Mouse (Mus musculus) layer of hippocampus, postnatal 25 days (tissue): ENCODE data around the gene Katnal1. TPM values are rescaled to one million over a fixed set of nuclear protein-coding genes. Genes with fewer than 3 reads are reported as not detected.

Experiments
- DNase-seq, 2 experiments: peaks; one replicate each; pipeline ENCODE4 v3.0.0; 2022; ENCODE audit warnings: mixed read lengths in 2 of 2, low spot score in 1 of 2; ENCODE audit errors: extremely low spot score in 1 of 2
- total RNA-seq, 2 experiments: library from RNA; stranded (reverse); gene quantifications; 2 replicates each; pipeline ENCODE4 v1.2.3; 2021

The Katnal1 gene
- total RNA-seq, 2 experiments from 2014 or later: 60.1 to 63.6 TPM

DNA sequence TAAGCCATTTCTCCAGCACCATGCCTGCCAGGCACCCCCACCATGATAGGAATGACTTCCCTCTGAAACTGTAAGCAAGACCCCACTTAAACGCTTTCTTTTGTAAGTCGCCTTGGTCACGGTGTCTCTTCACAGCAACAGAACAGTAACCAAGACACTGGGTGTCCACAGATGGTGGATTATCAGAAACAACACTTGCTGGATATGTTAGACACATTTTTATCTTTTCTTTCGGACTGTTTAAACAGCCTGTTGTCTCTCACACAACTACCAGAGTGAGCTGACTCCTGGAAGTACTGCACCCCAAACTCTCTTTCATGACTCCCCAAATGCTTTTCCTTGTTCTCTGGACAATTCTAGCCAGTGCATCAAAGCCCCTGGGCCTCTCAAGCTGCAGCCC lies 38.9 kb downstream of the Katnal1 start:
- DNase-seq: no peak

DNA sequence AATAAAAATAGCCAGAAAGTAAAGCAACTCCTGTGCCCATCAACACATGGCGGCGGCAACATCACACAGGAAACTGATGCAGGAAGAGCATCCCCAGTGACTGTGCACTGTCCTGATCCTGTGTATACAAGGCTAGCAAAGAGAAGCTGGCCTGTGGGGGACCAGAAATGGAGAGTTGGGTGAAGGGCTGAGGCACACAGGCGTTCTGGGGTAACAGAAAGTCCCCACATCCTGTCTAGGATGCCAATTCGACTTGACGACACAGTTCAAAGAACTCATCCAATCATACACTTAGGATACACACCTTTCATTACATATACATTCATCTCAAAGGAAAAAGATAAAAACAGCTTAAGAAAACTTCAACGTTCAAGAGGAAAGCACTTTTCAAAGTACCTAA lies 41.1 kb downstream of the Katnal1 start:
- no peak for DNase-seq

DNA sequence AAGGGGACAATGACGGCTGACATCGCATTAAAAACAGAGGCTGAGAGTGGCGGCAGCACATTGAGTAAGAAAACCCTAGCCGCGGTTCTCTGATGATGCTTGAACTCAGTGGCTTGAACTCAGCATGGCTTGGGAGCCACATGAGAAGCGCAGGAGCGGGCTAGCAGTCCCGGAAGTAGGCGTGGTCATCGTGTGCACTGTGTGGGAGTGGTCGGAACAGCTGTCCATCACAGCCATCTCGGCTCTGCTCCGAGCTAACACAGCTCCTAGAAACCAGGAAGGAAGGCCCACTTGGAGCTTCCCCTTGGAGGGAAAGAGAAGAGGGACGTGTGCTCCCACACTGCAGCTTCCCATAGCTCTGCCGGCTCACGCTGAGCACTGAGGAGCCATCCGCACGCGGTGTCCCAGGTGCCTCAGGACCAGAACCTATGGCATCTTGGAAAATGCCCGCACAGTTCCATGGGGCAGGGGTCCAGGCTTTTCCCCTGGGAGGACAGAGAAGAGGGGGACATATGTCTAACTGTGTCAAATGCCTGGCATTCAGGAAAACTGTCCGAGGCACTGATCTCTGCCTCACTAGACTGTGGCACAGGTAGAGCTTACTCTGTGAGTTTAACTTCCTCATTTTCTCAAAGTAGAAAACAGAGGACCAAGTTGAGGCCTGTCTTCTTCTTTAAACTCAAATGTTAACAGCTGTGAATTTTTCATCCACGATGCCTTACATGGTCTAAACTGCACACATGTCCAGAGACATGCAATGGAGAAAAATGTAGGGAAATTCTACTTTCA lies 43.1 kb downstream of the Katnal1 start:
- no peak for DNase-seq

DNA sequence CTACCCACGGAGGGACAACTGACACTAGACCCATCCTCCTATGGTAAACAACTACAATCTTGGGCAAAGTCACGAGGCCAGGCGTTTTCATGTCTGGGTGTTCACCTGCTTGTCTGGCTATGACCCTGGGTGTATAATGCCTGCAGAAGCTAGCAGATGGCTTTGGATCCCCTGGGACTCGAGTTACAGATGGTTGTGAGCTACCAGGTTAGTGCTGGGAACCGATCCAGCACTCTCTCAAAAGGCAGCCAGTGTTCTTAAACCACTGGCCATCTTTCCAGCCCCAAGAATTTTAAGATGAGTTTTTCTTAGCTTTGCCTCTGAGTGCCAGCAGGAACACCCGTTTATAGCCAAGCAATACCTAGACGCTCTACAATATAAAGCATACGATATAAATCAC lies 45.4 kb downstream of the Katnal1 start:
- DNase-seq: no peak

DNA sequence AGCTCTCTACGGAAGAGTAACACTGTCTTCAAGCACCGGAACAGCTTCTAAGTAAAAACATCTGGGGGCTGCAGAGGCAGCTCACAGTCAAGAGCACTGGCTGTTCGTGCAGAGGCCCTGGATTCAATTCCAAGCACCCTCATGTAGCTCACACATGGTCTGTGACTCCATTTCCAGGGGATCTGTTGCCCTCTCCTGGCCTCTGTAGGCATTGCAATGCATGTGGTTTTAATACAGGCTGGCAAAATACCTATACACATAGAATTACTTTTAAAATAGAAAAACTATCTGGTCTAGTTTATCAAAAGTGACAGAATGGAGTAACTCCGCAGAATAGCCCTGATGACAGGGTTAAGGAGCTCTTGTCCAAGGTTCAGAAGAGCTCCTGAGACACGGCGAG lies 49.9 kb downstream of the Katnal1 start:
- DNase-seq: peak in 1 of 2 experiments; percentile 21

DNA sequence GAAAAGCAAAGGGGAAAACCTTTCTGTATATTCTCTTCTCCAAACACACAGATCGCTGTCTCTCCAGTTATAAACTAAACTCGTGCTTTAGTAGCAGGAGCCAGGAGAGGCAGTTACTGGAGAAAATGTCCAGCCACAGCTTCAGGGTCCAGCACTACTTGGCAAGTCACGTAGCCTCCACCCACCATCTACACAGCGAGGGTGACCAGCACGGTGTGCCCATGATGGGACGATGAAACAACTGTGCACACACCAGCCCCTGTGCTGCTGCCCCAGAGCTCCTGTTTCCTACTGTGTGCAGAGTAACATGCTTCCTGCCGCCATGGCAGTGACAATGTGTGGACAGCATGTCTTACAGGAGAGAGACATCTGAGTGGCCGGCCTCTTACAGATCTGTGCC lies 56.0 kb downstream of the Katnal1 start:
- DNase-seq: no peak

DNA sequence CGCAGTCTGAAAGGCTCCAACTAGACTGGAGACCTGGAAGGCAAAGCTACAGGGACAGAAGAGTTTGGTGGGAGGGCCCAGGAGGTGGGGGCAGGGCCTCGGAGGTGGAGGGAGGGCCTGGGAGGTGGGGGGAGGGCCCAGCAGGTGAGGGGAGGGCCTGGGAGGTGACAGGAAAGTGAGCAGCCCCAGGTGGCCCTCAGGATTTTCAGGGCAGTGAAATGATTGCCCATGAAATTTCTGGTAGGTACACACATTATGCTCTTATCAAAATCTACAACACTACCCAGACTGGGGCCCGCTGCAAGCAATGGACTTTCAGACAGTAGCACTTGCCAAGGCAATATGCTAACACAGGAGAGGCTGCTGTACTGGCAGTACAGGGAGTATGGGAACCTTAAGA lies 59.5 kb downstream of the Katnal1 start:
- no peak for DNase-seq

DNA sequence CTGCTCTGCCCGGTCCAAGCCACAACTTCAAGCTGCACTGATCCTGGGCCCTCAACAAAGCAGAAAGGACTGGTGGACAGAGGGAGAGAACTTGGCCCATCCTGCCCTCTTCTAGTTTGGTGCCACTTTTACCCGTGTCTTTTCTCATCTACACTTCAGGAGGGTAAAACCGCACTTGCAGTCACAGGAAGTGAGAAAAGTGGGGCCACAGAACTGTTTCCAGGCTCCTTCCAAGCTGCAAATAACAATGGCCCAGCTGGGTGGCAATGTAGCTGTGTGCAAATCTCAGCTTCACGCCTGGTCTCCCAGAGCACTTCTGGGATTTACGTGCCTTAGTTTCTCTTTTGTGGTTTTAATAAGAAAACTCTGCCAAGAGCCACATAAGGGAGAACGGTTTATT lies 61.4 kb downstream of the Katnal1 start:
- no peak for DNase-seq

DNA sequence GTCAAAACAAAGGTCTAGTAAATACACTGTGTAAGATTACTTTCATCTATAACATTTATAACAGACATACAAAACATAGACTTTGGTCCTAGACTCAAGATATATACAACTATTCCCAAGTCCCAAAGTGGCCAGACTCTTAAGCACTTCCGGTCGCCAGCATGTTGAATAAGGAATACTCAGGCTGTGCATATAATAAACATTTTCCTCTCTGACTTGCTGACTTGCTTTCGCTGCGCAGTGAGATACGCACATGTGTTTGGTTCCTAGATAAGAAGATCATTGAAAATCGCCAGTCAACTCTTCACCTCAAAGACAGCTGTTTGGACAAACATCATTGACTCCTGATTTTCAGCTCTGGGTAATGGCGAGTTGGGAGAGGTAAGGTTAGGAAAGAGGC lies 61.9 kb downstream of the Katnal1 start:
- DNase-seq: no peak

DNA sequence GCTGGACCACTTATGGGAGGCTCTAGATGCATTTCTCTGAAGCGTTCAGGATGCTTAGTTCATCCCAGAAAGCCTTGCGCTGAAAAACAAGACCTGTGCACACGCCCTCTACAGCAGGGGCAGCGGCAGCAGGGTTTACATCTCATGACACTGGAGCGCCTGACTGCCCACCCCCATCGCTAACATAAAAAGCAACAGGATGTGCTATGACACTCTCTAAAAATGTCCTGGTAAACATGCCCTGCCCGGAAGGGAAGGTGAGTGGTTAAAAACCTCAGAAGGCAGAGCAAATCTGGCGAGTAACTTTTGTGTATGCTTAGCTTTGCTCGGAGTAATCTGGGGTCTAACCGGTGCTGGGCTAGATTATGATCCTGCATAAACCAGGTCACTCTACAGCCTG lies 62.5 kb downstream of the Katnal1 start:
- no peak for DNase-seq

DNA sequence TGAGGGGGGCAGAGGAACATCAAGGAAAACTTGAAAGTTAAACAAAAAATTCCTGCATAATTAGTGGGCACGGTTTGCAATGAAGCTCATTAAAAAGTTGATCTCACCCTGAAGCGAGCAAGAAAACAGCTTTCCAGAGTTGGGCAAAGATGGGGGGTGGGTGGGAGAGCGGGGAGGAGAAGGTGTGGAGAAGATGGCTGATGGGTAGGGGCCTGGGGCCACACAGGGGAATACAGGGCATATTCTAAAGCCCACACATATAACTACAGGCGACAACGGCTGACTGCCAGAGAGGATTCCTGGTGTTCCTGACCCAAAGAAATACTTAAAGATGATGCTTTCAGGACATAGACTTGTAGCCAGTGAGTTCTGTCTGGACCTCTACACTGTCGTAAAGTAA lies 65.7 kb downstream of the Katnal1 start:
- DNase-seq: no peak

DNA sequence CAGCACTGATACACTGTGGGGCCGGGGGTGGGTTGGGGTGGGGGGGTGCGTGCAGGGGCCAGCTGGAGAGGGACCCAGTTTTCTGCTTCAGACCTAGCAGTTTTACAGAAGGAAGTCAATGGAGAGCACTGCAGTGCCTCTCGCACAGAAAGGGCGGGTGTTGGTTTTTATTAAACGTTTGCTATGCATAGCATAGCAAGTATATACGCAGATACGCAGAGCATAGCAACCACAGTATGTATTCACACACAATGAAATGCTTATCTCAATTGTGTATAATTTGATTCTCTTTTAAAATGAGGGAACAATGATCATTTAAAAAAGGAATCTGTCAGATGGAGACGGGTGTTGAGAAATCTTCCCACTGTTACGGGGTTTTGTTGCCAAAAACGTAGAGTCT lies 66.3 kb downstream of the Katnal1 start:
- no peak for DNase-seq

DNA sequence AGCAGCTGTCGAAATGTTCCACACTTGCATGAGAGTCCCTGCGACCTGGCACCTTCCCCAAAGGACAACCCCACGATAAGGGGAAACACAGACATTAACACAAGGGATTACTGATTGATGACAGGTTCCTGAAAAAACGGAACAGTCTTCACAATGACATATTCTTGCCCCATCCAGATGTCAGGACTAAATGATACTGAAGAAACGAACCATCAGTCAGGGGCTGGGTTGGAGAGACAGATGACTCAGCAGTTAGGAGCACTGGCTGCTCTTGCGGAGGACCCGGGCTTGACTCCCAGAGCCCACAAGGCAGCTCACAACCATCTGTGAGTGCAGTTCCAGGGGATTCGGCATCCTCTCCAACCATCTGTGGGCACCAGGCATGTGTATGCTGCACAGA lies 67.0 kb downstream of the Katnal1 start:
- DNase-seq: no peak

DNA sequence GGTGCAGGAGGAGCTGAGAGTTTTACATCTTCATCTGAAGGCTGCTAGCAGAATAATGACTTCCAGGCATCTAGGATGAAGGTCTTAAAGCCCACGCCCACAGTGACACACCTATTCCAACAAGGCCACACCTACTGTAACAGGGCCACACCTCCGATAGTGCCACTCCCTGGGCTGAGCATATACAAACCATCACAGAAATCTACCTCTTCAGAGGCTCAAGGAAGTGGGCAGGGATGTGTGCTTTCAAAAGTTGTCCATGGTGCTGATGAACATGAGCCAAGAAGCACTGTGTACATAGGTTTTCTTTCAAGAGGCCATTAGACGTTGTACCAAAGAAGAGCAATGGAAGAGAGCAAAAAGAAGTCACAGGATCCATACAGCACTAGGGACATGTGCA lies 71.6 kb downstream of the Katnal1 start:
- DNase-seq: no peak

DNA sequence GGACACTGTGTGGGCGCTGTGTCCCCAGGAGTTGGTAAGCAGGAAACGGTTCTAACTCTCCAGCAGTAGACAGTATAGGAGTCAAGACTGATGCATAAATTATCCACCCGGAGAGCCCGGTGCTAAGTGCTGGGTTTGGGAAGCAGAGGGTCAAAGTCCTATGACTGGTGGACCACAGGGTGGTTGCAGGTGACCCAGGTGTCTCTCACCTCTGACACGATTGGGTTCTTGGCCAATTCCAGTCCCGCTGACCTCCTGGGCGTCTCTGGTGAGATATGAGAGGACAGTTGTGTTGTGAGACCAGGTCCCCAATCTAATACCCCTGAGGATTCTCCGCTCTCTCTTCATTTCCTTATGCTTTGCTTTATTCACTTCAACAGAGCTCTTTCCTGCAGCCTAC lies 74.1 kb downstream of the Katnal1 start:
- no peak for DNase-seq

DNA sequence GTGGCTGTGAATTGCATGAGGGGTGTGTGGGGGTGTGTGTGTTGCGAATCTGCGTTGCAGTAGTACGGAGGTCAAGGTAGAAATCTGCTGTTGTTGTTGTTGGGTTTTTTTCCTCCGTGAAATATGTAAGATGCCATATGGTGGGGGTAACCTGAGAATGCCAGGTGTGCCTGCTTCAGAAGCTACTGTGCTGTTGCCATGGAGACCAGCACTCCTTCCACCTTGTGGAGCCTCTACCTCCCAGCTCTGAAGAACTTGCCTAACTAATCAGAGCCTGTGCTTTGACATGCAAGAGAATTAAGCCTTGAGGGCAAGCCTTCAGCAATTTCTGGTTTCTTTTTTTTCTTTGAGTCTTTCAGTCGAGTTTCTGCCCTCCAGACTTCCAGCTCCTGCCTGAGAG lies 75.0 kb downstream of the Katnal1 start:
- DNase-seq: no peak

DNA sequence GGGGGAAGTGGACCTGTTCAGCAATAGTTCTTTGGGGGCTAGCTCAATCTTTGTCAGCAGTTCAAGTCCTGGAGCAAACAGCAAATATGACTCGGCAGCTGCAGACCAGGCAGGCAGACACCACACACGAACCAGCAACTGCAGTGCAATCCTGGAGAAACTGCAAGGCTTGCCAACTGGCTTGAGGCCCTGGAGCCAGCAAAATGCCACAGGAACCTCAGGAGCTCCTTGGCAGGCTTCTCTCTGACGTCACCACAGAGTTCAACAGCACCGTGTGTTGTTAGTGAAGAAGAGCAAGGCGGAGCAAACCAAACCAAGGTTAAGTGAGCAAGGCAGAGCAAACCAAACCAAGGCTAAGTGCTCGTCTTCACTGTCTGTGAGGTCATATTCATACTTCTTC lies 79.6 kb downstream of the Katnal1 start:
- no peak for DNase-seq

DNA sequence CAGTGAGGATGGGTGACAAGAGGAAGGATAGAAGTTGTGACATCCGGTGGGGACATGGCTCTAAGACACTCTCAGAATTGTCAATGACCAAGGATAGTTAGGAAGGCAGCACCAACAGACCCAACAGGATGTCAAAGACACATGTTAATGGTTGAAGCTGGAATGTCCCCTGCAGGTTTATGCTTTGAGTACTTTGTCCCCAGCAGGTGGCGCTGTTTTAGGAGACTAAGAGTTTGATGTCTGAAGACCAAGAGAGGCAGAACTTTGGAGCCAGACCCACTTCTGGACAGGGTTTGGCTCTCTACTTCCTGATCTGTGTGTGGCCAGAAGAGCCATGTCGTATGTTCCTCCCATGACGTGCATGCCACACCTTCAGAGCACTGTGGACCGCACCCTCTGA lies 82.1 kb downstream of the Katnal1 start:
- DNase-seq: no peak

DNA sequence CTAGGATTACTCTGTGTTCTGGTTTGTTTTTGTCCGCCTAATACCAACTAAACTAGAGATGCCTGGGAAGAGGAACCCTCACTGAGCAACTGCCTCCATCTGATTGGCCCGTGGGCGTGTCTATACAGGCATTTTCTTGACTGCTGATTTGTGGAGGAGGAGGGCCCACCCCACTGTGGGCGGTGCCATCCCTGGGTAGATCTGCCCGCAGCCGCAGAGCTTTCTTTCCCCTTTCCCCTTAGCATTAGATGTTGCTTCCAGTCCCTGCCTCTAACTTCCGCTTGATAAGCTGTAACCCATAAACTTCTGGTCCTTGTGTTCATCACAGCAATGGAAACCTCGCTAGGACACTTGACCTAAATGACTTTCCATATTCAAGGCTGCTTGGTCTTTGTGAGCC lies 92.1 kb downstream of the Katnal1 start:
- no peak for DNase-seq

DNA sequence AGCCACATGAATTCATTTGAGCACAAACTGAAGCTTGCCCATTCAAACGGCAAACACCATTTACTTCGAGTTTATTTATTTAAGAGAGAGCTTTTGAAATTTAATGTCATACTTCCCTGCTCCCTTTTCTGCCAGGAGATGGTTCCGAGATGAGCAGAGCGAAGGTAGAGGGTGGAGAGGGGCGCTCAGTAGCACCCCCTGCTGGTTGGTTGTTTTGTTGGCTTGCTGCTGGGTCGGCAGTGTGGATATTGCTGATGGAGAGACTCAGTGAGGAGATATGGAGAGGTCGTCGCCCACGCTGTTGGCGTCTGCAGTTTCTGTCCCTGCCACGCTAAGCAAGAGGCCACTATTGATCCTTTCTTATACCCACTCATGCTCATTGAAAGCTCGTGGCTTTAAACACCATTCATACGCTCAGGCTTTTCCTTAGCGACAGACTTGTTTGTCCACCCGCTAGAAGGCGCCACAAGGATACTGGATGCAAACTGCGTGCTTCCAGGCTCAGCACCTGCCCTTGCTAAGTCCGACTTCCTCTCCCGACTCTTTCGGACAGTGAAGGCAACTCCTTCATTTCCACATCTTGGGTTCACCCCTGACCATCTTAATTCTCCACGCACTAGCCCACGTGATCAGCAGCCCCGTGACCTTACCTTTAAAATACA lies 97.4 kb downstream of the Katnal1 start:
- DNase-seq: peak; percentile 68 to 83

DNA sequence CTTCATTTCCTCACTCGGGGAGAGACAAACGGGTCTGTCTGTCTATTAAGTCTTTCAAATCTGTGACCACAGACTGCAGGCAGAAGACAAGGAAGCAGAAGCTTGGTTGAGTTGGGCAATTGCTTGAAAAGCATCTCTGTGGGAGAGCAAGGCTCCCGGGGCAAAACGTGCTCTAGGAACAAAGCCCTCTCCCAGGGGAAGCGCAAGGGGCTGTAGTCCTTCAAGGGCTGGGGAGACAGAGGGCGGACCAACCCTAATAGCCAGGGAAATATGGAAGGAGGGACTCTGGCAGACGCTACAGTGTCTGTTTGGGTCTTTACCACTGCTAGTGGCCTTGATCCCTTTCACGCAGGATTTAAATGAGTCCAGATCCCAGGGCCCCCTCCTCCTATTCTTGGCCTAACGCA lies 98.0 kb downstream of the Katnal1 start:
- no peak for DNase-seq

DNA sequence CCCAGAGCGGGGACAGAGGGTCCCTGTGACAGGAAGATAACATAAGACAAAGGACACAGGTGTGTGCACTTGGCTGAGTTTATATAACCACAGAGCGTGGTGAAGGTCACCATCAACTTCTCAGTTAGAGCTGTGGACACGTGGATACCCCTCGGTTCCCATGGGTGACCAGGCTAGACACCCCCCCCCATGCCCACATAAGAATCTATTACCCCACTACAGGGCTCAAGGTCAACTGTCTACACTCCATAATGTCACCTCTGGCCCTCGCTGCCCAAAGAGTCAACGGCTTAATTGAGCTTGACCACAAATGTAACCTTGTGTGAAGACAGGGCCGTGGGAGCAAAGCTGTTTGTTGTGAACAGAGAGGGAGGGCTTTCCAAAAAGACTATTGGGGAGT lies 103.4 kb downstream of the Katnal1 start:
- no peak for DNase-seq
